Mouse (Mus musculus) spleen, postnatal 36 days (tissue): Measurements from ENCODE around the gene Lrsam1.

Experiments
- DNase-seq, 2 experiments: peaks; one replicate each; pipeline ENCODE4 v3.0.0; 2022; ENCODE audit warnings: low spot score in 2 of 2, mixed read lengths in 1 of 2

The Lrsam1 gene

DNA sequence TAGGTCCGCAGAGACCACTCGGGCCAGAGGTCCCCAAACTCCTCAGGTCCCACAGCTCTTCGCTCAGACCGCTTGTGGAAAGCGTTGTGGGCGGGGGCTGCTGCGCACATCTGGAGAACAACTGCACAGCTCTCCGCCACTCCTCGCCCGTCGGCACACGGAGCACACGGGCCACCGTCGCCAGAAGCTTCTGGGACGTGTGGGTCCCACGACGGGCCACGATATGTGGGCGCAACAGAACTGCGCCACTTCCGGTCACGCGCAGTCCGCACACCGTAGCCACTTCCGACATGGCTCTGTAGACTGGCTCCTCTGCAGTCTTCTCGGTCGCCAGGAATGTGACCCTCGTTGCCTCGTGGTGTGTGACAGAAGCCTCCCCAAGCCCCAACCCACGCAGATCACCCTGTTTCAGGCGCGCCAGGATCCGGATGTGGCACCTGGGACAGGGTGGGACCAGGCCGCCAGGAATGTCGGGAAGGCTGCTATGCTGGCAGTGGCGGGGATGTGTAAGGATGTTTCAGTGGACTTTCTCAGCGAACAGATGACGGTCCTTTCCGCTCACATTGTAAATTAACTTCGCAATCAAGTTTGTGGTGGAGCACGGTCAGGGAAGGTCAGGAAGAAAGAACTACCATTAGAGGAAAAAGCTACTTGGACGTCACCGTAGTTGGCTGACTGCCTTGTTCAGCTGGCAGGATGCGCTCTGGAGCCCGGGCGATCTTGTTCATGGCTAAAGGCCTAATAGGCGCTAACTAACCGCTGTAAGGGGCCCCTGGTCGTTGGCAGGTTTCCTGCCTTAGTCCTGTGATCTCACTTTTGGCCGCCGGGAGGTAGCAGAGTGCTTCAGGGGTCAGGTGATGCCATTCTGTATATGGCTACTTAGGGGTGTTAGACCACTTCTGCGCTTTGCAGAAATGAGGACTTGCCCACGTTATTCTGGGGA is 5.5 kb upstream of the Lrsam1 start:
- DNase-seq: peak; percentile 85

DNA sequence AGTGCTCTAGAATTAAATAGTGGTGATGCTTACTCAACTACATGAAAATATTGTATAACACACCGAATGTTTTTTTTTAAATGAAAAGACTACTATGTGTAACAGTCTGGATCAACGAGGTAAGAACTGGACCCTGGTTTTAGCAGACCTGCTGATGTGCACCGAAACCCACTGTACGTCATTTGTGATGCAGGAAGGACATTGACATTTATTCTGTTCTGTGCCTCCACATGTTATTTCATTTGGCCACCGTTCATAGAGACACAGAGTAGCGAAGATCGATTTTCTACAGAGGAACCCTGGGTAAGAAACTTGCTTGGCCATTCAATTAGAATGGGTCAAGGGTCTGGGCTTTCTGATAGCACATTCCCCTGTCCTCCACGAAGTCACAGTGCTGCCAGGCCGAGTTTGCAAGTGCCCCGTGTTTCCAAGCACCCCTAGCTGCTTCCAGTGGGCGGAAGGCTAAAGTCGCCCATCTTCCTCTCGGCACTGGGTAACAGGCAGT is 4.8 kb upstream of the Lrsam1 start:
- DNase-seq: no peak

DNA sequence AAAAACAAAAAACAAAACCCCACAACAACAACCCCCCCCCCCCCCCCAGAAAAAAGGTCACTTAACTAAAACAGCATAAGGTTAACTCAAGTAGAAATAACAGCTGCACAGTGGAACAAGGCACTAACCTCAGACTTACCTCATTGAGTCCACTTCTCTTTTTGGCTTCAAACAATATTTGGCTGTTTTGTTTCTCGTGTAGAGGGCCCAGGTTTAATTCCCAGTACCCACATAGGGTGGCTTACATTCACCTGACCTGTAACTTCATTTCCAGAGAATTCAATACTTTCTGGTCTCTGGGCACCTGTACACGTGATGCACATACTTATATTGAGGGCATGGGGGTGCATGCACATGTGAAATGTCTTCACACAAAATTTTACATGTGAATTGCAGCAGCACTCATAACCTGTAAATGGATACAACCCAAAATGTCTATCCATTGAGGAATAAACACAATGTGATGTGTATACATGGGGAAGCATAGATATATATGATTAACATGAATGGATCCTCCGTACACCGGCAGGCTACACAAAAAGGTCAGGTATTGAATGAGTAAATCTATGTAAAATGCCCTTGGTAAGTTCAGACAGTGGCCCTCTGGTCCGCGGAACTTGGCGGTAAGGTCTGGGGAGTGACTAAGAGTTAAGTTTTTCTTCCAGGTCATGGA is 4.2 kb upstream of the Lrsam1 start:
- peak; percentile 46 to 54 for DNase-seq

DNA sequence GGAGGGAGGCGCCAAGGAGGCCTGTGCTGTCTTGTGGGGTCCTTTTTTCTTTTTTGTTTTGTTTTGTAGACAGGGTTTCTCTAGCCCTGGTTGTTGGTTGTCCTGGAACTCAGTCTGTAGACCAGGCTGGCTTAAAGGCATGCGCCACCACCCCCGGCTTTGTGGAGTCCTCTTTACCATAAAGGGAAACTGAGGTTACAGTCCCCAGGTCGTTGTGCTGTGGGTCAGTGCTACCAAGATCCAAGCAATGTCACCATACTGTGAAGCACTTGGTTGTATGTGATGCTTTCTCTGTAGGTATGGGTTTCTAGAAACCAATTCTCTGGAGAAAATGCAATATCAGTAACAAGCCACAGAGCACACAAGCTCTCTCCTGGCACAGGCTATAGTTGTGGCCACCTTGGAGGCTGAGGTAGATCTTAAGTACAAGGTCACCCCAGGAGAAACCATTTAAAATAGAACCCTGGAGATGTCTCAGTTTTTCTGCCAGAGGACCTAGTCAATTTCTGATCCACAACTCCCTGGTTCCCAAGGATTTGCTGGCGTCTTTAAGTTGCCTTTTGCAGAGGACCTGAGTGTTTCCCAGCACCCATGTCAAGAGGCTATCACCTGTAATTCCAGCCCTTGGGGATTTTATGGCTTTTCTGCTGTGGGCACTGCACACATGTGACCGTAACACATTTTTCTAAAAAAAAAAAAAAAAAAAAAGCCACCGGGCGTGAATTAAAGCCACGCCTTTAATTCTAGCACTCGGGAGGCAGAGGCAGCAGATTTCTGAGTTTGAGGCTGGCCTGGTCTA is 3.4 kb upstream of the Lrsam1 start:
- peak in 1 of 2 experiments; percentile 31 for DNase-seq

DNA sequence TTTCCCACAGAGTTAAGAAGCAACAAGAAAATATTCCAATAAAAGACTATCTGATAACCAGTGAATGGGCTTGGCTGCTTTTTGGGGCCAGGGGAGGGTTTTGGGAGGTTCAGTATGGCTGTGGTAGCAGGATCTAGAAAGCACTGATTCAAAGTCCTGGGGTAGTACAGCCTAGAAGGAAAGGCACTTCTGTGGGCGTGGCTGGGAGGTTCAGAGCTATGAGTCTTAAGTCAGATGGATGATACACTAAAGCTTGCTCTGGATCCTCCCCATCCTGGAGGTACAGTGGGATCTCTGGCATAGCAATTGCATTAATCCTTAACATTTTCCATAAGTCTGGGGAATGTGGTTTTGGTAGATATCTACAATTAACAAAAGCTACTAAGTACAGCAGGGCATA is 2.6 kb upstream of the Lrsam1 start:
- no peak for DNase-seq

DNA sequence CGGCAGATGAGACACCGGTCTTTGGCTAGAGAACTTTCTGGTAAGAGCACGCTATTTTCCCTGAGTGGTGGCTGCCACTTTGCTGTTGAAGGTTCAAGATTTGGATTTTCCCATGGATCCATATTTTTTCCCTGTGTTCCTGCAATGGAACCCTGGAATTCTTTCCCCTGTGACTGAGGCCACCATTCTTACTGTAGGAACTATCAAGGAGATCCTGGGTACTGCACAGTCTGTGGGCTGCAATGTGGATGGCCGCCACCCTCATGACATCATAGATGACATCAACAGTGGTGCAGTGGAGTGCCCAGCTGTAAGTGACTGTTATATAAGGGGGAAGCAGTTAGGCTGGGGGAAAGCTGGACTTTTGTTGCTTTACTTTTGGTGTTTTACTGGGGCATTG is 2.1 kb upstream of the Lrsam1 start:
- DNase-seq: no peak

DNA sequence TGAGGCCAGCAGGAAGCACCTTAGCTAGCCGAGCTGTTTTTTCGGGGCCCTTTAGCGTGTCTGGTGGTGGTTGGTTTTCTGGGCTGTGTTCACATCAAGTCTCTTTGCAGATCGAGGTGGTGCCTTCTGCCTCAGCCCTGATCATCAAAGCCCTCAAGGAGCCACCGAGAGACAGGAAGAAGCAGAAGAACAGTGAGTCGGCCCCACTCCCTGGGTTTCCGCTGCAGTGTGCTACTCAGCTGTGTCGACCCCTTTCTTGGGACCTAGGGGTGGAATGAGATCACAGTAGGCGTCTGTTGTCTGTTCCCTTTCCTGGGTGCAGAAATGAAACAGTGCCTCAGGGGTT is 1.4 kb upstream of the Lrsam1 start:
- DNase-seq: peak; percentile 42 to 50

DNA sequence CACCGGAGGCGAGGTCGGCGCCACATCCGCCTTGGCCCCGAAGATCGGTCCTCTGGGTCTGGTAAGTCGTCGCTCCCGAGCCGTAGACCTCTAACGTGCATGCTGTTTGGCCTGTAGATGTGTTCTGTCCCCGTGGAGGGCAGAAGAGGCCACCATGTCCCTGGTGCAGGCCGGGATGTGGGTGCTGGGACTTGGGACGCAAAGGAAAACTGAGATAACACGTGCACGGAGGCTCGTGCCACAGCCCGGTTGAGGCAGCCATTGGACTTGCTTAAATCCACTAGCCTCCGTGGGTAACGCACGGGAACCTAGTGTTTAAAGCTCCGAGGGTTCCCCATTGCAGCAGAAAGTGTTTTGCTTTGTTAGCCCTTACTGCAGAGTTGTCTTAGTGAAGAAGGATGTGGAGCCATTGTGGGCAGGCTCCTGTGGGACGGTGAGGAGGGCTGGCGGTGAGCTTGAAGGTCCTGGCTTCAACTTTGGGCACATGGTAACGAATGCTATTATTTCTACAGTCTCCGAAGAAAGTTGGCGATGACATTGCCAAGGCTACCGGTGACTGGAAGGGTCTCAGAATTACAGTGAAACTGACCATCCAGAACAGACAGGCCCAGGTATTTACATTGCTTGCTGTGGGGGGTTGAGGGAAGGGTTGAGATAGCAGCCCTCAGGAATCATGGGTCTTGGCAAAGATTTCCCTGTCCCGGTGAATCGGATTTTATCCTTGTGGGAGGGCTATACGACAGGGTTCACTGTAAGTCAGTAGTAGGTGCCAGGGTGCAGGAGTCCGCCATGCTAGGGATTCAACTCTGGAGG is 854 bp upstream of the Lrsam1 start:
- no peak for DNase-seq

DNA sequence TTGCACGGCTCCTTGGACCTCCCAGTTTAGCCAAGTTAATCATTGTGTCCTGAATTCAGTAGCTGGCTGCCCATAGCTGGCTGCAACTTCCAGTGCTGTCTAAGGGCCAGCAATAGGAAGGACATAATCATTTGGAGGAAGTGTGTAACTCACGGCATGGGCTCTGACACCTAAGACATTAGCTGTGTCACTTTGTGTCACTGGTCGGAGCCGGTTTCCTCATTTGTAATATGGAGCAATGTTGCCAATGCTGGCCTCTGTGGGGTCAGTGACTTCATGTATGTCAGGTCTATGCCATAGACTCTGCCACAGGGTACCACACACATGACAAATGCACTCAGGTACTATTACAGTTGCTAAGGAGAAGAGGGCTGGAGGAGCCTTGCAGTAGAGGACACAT is 1.1 kb downstream of the Lrsam1 start:
- DNase-seq: no peak

DNA sequence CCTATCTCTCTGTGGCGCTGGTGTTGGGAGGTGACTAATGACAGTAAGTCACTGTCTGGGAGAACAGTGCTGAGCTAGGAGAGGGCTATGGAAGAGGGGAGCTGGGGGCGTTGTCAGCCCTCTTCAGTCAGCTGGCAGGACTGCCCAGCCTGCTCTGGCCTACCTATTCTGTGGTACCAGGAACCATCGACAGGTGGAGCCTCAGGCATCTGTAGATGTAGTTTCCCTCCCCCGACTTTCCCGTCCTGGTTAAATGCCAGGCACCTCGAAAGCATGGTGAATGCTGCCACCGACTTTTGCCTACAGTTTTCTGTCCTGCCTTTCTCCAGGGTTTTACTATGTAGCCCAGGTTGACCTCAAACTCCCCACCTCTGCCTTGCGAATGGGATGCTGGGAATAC is 4.1 kb downstream of the Lrsam1 start:
- no peak for DNase-seq

DNA sequence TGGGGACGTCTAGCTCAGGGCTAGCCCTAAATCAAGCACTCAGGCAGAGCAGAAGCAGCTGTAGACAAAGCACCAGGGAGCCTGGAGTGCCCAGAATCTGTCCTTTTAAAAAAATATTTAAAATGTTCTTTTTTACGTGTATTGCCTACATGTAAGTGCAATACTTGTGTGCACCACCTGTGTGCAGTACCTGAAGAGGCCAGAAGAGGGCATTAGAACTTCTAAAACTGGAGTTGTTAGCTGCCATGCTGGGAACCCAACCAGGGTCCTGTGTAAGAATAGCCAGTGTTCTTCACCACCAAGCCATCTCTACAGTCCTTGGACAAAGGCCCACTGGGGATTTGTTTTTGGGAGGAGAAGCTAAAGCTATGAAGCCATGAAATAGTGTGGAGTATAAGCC is 6.8 kb downstream of the Lrsam1 start:
- DNase-seq: no peak

DNA sequence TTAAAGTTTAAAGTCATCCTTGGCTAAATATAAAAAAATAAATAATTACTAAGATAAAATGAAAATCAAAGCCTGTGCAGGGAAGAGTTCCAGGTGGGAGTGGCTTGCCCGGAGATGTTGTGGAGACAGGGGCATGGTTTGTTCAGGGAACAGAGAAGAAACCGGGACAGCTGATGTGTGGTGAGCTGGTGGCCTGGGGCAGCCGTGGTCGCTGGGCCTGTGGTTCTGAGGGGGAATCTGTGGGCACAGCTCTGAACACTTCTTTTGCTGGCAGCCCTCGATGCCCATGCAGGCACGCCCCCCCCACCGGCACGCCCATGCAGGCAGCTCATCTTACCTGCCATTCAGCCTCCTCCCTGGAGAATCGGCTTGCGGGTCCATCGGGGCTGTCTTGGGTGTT is 14.0 kb downstream of the Lrsam1 start:
- no peak for DNase-seq

DNA sequence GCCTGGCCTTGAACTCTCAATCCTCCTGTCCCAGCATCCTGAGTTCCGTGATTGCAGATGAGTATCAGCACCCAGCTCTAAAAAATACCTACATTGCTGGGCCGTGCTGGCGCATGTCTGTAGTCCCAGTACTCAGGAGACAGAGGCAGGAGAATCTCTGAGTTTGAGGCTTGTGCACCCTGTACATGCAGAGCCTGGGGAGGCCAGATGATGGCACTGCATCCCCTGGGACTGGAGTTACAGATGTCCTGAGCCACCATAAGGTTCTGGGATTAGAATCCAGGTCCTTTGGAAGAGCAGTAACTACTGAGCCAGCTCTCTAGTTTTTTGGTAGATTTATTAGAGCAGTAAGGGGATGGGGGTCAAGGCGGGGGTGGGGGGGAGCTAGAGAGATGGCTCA is 20.9 kb downstream of the Lrsam1 start:
- no peak for DNase-seq

DNA sequence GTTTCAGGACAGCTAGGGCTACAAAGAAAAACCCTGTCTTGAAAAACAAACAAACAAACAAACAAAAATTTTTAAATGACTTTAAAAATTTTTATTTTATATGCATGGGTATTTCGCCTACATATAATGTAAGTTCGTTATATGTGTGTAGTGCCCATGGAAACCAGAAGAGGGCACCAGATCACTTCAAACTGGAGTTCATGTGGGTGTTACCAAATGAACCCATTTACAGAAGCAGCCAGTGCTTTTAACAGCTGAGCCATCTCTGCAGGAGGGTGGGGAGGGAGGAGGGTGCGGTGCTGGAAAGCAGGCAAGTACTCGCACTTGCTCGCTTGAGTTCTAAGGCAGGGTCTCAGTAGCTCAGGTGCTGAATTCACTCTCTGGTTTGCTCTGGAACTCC is 22.0 kb downstream of the Lrsam1 start:
- peak; percentile 28 to 56 for DNase-seq

DNA sequence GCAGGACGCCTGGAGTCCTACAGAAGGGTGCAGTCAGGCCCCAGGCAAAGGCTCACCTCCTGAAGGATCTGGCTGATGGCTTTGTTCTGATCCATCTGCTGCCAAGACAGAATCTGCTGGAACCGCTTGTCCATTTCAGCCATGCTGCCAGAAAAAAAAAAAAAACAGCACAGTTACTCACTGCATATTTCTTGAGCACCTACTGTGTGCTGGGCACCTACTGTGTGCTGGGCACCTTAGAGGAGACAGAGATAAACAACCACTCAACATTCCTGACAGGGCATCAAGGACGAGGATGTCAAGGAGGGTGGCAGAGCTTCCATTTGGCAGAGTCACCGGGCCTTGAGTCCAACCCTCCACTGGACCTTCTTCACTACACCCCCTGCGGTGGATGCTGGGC is 22.7 kb downstream of the Lrsam1 start:
- no peak for DNase-seq

DNA sequence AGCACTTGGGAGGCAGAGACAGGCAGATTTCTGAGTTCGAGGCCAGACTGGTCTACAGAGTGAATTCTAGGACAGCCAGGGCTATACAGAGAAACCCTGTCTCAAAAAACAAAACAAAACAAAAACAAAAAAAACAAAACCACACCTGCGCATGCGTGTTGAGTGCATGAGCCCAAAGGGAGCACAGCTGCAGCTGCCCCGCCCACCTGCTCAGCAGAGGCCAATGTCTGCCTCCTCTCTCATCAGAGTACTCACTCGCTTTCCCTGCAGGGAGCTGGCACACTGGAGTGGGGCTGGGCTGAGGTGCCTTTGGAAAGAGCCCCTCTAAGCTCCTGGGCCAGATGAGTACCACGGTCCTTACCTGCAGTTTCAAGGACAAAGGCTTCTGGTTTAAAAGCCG is 29.7 kb downstream of the Lrsam1 start:
- no peak for DNase-seq

DNA sequence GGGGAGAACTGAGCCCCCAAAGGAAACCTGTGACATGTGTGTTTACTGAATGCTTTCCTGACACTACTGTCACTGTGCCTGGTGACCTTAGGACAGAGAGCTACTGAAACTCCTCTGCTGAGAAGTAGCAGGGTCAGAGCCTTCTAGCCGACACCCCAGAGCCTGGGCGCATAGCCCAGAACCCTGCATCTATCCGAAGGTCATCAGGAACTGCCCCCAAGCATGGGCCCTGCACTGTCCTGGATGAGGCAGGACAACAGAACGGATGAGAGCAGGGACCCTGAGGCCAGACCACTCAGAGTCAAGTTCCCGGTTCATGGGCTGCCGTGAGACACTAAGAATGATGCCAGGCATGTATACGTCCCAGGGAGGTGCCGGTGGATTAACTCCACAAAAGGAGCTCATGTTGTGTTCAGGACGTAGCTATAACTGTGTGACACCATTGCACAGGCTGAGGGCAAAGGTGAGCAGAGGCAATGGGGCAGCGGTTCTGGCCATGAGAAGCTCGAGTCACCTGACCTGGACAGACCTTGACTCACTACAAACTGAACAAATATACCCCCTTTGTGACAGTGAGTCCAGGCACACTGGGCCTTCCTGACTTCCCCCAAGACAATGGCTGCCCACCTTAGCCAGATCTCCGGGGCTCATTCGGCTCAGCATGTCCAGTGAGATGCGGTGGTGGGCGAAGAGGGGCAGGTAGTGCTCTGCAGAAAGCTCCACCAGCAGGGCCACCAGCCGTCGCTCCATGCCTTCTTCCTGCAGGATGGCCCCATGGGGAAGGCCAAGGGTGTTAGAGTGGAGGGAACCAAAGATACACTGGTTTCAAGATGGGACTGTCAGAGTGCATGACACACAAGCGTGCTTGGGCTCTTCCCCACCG is 32.2 kb downstream of the Lrsam1 start:
- DNase-seq: no peak

DNA sequence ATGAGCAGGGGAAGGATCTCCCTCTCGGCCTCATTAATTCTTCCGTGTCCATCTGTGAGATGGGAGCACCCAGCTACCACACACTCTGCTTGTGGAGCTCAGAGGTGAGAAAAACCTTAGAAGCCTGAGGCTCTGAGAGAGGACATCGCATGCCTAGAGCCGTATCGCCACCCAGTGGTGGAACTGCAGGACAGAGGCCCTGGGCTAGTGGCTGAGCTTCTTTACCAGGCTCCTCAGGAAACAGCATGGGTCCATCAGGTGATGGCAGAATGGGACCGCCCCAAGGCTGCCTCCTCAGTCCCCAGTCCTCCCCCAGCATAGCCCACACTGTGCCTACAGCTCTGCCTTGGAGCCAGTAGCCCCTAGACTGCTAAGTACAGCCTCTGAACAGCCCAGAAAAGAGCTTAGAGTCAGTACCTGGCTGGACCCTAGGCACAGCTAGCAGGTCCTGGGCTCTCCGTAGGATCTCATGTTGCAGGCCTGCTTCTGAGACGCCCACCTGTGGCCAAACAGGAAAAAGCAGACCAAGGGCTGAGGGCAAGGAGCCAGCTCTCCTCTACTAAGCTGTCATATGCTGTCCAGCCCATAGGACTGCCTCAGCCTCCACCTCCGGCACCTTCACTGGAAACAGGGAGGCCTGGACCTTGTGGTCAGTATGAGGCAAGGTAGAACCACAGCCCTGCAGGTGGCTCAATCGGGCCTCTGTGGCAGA is 33.0 kb downstream of the Lrsam1 start:
- peak; percentile 39 to 44 for DNase-seq

DNA sequence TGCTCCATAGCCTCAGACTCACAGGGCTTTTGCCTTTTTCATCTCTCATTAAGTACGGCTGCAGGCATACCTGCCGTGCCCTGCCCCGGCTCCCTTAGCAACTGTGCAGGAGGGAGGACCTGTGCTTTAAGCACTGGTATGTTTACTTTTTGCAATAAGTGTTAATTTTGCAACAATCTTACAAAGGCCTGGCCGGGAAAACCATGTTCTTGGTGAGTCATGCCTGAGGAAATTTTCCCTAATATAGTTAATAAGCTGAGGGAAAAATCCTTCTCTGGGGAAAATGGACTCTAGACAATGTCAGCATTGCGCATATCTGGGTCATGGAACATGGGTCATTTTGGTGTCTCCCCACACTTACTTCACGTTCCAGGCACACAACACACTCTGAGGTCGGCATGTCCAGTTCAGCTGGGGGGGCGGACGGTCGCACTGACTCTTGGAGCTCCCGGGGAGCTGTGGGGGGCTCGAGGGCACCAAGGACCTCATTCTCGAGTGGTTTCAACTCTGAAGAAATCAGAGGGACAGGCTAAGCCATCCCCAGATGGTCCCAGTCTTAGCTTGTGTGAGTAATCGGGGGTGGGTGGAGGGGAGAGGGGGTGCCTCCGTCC is 33.7 kb downstream of the Lrsam1 start:
- DNase-seq: no peak
